Mouse (Mus musculus) myocyte (in vitro differentiated cells): ENCODE measurements around the gene A630095N17Rik.

Experiments used
- MAX ChIP-seq: IDR thresholded peaks from one replicate; pipeline ENCODE4 v1.6.1; 2011; ENCODE audit warnings: low read depth, mild to moderate bottlenecking, control low read depth
- MYOD1 ChIP-seq, 3 experiments: IDR thresholded peaks; one replicate each; pipeline ENCODE4 v1.6.1; 2011; ENCODE audit warnings: control low read depth in 2 of 3, low read depth in 2 of 3, mild to moderate bottlenecking in 2 of 3, moderate library complexity in 1 of 3; ENCODE audit not compliant: insufficient read length in 2 of 3, control insufficient read depth in 1 of 3
- POLR2A ChIP-seq: IDR thresholded peaks from one replicate; pipeline ENCODE4 v1.6.1; 2011; ENCODE audit warnings: low read depth, mild to moderate bottlenecking, control low read depth, moderate library complexity; ENCODE audit not compliant: insufficient read length
- POLR2AphosphoS2 ChIP-seq: IDR thresholded peaks from one replicate; pipeline ENCODE4 v1.6.1; 2011; ENCODE audit warnings: low read depth, control low read depth; ENCODE audit not compliant: insufficient read length
- TCF12 ChIP-seq: IDR thresholded peaks from one replicate; pipeline ENCODE4 v1.6.1; 2011; ENCODE audit warnings: mild to moderate bottlenecking, control low read depth; ENCODE audit not compliant: poor library complexity, insufficient read depth, severe bottlenecking
- TCF3 ChIP-seq: IDR thresholded peaks from one replicate; pipeline ENCODE4 v1.6.1; 2011; ENCODE audit warnings: low read depth, control low read depth; ENCODE audit not compliant: insufficient read length
- USF1 ChIP-seq: IDR thresholded peaks from one replicate; pipeline ENCODE4 v1.6.1; 2011; ENCODE audit warnings: low read depth, mild to moderate bottlenecking, control low read depth, moderate library complexity

GRCm38 (mm10) chr1:75214886-75215285, 17.0 kb downstream of the A630095N17Rik start:
- no peak for TF ChIP-seq POLR2A
- no peak for TF ChIP-seq MAX
- TF ChIP-seq USF1: no peak
- no peak for TF ChIP-seq POLR2AphosphoS2
- no peak for TF ChIP-seq TCF3
- no peak for TF ChIP-seq MYOD1 (IDR thresholded peaks at IDR 0.05; ENCODE audit: control insufficient read depth in 1 of 3, insufficient read length in 2 of 3, low read depth in 2 of 3)
- TF ChIP-seq TCF12: no peak
